Mouse (Mus musculus) left cerebral cortex, adult 18-20 months (tissue): ENCODE measurements around the gene Scfd2. TPM values are rescaled to one million over a fixed set of nuclear protein-coding genes. Genes with fewer than 3 reads are reported as not detected.

Experiments
- DNase-seq, 2 experiments: peaks; one replicate each; pipeline ENCODE4 v3.0.0; 2021 to 2022; ENCODE audit warnings: low spot score in 2 of 2, mixed read lengths in 1 of 2
- total RNA-seq, 2 experiments: library from RNA; stranded (reverse); gene quantifications; 2 replicates each; pipeline ENCODE4 v1.2.3; 2021

Gene Scfd2
- total RNA-seq, 2 experiments from 2014 or later, result 25.4 to 27.2 TPM

GRCm38 (mm10) chr5:74380045-74380444, 151.5 kb downstream of the Scfd2 start:
- no peak for DNase-seq

GRCm38 (mm10) chr5:74366710-74367101, 164.9 kb downstream of the Scfd2 start:
- no peak for DNase-seq

GRCm38 (mm10) chr5:74365984-74366709, 165.4 kb downstream of the Scfd2 start:
- no peak for DNase-seq

GRCm38 (mm10) chr5:74365408-74365807, 166.2 kb downstream of the Scfd2 start:
- no peak for DNase-seq

GRCm38 (mm10) chr5:74363296-74363695, 168.3 kb downstream of the Scfd2 start:
- DNase-seq, result no peak

GRCm38 (mm10) chr5:74361531-74361930, 170.0 kb downstream of the Scfd2 start:
- no peak for DNase-seq

GRCm38 (mm10) chr5:74358033-74358432, 173.5 kb downstream of the Scfd2 start:
- DNase-seq, result no peak

- DNase-seq, result no peak
Measured at GRCm38 (mm10) chr5:74355416-74356177, 176.0 kb downstream of the Scfd2 start.

GRCm38 (mm10) chr5:74350909-74351308, 180.7 kb downstream of the Scfd2 start:
- DNase-seq, result no peak

GRCm38 (mm10) chr5:74348079-74348870, 183.3 kb downstream of the Scfd2 start:
- no peak for DNase-seq

GRCm38 (mm10) chr5:74343045-74343444, 188.5 kb downstream of the Scfd2 start:
- peak in 1 of 2 experiments; percentile 25 for DNase-seq

GRCm38 (mm10) chr5:74342557-74342956, 189.0 kb downstream of the Scfd2 start:
- peak; percentile 30 to 56 for DNase-seq

GRCm38 (mm10) chr5:74337491-74337890, 194.1 kb downstream of the Scfd2 start:
- DNase-seq, result no peak

GRCm38 (mm10) chr5:74336780-74337179, 194.8 kb downstream of the Scfd2 start:
- no peak for DNase-seq

- DNase-seq, result no peak
Measured at GRCm38 (mm10) chr5:74333258-74333657, 198.3 kb downstream of the Scfd2 start.

- DNase-seq, result no peak
Measured at GRCm38 (mm10) chr5:74326228-74326627, 205.3 kb downstream of the Scfd2 start.

- DNase-seq, result no peak
Measured at GRCm38 (mm10) chr5:74321010-74321746, 210.4 kb downstream of the Scfd2 start.

- DNase-seq, result no peak
Measured at GRCm38 (mm10) chr5:74319551-74319950, 212.0 kb downstream of the Scfd2 start.

GRCm38 (mm10) chr5:74317174-74317573, 214.4 kb downstream of the Scfd2 start:
- no peak for DNase-seq

GRCm38 (mm10) chr5:74316333-74316945, 215.1 kb downstream of the Scfd2 start:
- DNase-seq, result no peak
